In the genomic region with DNA sequence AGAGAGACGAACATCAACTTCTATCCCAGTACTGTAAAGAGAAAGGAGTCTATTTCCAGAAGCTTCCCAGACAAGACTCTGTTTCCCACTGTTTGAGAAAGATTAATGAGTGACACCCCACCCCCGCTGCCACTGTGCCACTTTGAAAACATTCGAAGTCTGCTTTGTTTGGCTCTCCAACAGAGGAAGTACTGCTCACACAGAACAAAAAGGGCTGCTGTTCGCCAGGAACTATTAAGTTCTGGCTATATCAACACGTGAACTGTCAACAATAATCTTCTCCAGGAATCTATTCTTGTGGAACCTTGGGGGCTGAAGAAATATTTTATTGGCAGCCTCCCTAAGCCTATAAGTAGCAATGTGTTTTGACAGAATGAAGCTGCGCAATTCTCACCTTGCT, we compare ENCODE assay signal across 13 mouse cellular contexts.
A peak's percentile ranks its signal among the peaks of the same experiment; 100 is the strongest.
DNase-seq lines count a peak whose midpoint lies in the region; ATAC-seq lines count a peak whose summit lies in the region.
"Had no signal": no experiment of that assay in that cellular context is flagged by ENCODE, and none has a peak within 500 bp of the region (broad histone marks: within the 10 kb centered on the region; RNA-seq: fewer than 3 reads in every experiment).

No protein-coding gene starts in this region.

- intact Hi-C loops in left cerebral cortex, postnatal 4 days (cut with DNase I), result no loop called here

- no peak for ATAC-seq in erythroid progenitor cell, adult 5-6 weeks (replicated peaks; ENCODE audit: low FRiP score, poor library complexity, severe bottlenecking)
- ATAC-seq: forebrain, embryonic 13.5 days; intestine, embryonic 16.5 days had no signal

- DNase-seq in cerebellum, postnatal 10 days, result peak; percentile 21 to 31
- DNase-seq in cerebellum, postnatal 36 days, result no peak
- peak; percentile 26 for DNase-seq in left cerebral cortex, postnatal 4 days
- no peak for DNase-seq in left cerebral cortex, adult 8-10 months (ENCODE audit: low spot score in 2 of 2)
- DNase-seq in adipocyte (ENCODE audit: low spot score), result peak; percentile 26
- peak; percentile 91 for DNase-seq in gonadal fat pad, adult 2 months (ENCODE audit: low read depth)
- no peak for DNase-seq in spleen, postnatal 4 days (ENCODE audit: low spot score in 2 of 2)
- DNase-seq: gastrocnemius, postnatal 10 days; layer of hippocampus, postnatal 36 days; spleen, adult 18-20 months had no signal

Comparison
In these comparisons a context has a peak if more than half of its experiments do, and no peak if none do; other contexts are left out.
1. DNase-seq: peak in cerebellum, postnatal 10 days (2 of 2), left cerebral cortex, postnatal 4 days (single experiment), adipocyte (single experiment) and gonadal fat pad, adult 2 months (single experiment); none in cerebellum, postnatal 36 days (0 of 2), left cerebral cortex, adult 8-10 months (0 of 2) and spleen, postnatal 4 days (0 of 2).